Mouse (Mus musculus): ENCODE results near the gene Dnajc5.

Gene Dnajc5

DNA sequence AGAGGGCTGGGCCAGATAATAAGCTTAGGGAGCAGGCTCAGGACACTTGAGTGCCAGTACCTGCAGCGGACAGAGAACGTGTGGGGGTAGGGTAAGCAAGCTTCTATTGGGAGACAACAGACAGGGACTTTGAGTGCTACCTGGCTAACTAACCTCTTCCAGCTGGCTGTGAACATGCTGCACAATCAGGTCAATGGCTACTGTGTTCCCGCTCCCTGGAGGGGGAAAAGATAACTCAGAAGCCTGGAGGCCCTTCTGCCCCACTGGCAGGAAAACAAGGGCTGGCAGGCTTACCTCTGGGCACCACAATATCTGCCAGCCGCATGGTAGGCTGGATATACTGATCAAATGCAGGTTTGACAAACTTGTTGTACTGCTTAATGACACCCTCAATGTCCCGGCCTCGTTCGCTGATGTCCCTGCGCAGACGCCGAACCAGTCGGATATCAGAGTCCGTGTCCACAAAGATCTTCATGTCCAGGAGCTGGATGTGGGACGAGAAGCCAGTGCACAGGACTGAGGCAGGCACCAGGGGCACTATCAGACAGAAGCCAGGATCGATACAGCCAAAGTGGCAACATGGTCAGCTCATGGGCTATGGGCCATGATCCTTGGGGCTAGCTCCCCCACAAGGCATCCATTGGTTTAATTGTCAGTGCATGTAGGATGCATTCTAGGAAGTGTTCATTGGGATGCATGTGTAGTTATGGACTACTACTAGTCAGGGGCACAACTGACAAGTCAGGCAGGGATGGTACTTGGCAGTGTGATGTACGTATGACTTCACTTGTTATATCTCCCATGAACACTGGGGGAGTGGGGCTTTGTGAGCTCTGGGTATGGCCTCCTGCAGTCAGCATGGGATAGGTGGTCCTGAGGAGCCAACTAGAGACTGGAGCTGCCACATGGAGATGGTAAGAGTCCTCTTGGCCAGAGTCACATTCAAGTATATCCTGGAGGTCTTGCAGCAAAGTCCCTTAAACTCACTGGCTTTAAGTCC is 52.9 kb downstream of the Dnajc5 start:
- DNase-seq (ENCODE audit: low spot score), result peak; percentile 41

DNA sequence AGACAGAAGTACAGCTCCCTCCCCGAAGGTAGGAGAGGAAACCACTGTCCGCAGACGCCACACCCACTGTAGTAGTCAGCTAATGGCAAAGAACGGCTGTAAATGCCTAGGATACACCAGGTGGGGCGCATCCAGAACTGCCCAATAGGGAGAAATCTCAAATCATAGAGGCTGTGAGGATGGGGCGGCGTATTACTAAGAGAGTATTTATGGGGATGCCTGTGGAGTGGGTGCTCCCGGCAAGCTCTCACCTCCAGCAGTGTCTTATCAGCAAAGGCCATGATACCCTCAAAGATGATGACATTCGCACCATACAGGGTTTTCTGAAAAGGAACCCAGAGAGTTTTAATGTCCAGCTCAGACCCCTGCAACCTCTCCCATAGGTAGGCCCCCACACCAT is 53.7 kb downstream of the Dnajc5 start:
- peak; percentile 32 for DNase-seq (ENCODE audit: low spot score)

DNA sequence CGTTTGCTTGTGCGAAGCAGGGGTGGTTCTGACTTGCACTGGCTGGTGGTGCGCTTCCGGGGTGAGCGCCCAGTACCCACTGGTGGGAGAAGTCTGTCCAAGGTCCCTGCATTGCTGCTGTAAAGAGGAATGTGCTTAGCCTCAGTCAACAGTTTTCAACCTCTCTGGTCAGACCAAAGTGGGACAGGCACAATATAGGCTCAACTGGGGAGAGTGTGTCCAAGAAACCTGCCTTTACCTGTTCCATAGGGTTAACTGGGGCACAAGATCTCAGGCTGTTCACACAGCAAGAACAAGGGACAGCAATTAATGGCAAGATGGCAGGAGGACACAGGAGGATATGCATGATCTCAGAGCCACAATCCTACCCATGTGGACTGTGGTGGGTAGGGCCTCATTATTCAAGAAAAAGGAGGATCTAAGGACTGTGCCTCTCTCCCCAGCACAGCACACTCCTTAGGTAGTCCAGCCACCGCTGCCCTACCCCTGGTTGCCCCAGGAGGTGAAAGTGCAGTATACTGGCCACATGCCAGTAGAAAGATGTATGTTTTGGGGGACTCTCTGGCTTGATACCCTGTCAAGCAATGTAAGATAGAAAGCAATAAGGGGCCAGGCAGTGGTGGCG is 54.7 kb downstream of the Dnajc5 start:
- peak; percentile 32 for DNase-seq (ENCODE audit: low spot score)

DNA sequence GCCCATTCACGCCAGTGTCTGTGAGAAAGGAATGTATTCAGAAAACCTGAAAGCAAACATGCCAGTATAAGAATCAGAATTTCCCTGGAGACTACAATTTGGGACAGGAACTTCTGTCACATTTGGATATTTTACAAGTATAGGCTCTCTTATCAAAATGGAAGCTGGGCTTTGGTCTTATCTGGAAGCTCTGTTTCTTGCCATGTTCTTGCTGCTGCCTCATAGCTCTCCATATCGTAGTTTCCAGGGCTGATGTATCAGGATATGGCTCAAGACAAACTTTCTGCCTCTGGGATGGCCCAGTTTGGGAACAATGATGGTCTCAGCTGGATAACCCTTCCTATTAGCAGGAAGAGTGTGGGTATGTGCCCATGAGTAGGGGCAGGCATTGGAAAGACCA is 56.3 kb downstream of the Dnajc5 start:
- DNase-seq (ENCODE audit: low spot score), result no peak

DNA sequence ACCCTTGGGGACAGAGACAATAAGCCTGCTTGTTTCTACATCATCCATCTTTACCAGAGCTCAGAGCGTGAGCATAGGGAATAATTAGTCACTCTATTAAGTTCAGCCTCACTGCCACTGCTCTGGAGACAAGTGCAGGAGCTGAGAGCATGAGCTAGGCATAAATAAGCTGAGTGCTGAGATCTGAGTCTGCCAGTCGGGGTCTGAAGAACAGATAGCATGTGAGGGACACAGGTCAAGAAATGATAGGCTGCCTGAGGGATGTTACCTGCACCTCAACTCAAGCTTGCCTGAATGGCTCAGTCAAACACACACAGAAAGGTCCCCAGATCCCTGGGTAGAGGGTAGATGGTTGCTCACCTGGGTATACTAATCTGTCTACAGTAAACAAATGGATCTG is 56.8 kb downstream of the Dnajc5 start:
- peak; percentile 36 for DNase-seq (ENCODE audit: low spot score)

DNA sequence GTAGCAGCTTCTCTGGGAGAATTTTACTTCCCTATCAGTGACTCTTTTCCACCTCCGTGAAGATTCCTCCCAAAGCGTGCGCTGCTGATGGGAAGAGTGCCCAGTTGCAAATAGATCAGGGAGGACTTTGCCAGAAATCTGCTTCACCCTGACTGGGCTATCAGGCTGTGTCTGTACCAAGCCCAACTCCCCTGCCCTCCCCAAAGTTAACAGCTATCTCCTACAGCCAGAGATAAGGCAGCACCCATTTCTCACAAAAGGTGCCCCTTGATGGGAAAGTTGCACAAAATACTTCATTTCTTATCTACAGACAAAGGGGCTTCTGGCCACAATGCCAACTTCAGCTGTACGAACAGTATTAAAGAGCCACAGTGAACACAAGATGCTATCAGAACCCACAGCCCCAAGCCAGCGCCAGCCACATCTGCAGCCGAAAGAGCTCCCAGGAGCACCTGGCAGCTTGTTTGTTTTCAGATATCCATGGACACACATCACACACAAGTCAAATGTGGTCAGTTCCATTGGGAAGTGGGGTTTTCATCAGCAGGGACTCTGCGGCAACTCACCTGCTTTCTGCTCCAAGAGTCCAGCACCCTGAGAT is 57.8 kb downstream of the Dnajc5 start:
- DNase-seq (ENCODE audit: low spot score), result peak; percentile 39

DNA sequence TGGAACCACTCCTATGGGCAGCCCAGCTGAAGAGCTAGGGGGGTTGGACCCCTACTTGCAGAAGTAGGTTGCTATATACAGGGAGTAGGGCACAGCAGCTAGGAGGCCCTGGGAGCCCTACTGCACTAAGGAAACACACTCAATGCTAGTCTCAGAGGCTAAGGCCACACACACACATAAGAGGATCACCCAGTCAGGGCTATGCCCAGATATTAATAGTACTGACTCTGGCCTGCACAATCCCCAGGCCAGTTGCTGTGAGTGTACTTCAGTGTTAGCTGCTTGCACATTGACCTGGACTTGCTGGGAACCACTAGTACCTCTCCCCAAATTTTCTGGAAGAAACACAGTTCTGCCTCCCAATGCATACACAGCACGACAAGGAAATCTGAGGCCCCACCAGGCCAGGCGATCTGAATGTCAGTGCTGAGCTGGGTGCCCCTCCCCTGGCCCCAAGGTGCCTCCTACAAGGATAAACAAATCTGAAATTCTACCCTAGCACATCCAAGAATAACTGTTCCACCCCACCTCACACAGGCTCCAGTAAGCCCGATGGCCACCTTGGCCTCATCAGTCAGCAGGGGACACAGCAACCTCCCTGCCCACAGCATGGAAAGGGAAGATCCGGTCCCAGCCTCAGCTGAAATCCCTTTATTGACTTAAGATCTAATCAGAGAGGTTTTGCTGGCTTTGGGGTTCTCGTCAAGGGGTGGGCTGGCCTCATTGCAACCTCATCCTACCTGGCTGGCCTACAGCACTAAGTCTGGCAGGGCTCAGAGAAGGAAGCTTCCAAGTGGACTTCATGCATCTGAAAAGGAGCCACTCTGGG is 58.7 kb downstream of the Dnajc5 start:
- DNase-seq (ENCODE audit: low spot score), result peak; percentile 38

DNA sequence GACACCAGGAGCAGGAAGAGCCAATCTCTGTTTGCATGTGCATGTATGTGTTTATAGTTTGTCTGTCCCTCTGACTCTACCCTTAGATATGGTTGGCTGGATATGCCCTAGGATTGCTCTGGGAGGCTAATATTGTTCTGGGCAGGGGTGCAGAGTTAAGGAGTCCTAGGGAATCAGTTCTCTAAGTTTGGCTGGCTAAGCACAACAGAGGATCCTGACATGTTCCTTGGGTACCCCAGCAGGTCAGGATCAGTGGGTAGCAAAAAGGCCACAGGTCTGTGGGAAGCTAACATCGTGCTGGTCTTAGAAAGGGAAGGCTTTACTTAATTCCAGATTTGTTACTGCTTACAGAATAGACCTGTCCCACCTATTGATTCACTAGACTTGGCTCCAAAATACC is 59.4 kb downstream of the Dnajc5 start:
- no peak for DNase-seq (ENCODE audit: low spot score)

DNA sequence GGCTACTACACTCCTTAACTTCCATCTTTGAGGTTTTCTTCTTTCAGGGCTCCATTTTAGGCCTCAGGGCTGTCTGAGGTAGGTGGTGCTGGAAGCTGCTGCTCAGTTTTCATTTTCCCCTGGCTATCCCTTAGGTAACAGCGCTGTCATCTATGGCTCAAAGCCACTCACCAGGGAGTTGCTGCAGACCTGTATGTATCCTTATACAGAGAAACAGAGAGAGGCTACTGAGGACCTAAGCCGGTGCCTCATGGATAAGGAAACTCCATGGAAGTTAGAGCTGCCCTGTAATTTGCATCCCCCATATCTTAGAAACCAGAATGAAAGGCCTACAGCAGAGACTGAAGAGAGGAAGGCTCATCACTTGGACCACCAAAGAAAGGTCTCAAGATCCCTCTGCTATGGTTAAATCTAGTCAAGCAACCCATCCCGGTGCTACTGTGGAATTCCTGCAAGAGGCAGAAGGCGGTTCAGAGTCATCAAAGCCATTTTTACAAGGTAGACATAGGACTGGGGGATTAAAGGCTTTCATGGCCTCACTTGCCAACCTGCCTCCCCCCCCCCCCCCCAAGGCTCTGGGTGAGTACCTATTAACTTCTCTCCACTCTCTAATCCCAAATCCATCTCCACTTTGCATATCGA is 60.0 kb downstream of the Dnajc5 start:
- DNase-seq (ENCODE audit: low spot score), result peak; percentile 26

DNA sequence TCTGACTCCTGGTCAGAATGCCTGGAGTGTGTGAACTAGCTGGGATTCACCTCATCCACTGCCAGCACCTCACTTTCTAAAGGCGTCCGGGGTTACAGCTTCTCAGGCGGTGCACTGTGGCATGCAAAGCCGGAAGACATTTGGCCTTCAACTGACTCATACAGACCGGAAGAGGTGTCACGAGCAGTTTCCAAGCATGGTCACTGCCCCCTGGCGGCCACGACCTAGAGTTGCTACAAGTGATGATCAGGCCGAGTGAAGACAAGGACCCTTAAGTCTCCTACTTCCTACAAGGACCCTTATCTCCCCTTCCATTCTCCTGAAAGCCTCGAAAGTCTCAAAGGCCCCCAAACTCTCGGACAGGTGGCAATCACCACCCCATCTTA is 60.7 kb downstream of the Dnajc5 start:
- peak; percentile 83 for DNase-seq (ENCODE audit: low spot score)

DNA sequence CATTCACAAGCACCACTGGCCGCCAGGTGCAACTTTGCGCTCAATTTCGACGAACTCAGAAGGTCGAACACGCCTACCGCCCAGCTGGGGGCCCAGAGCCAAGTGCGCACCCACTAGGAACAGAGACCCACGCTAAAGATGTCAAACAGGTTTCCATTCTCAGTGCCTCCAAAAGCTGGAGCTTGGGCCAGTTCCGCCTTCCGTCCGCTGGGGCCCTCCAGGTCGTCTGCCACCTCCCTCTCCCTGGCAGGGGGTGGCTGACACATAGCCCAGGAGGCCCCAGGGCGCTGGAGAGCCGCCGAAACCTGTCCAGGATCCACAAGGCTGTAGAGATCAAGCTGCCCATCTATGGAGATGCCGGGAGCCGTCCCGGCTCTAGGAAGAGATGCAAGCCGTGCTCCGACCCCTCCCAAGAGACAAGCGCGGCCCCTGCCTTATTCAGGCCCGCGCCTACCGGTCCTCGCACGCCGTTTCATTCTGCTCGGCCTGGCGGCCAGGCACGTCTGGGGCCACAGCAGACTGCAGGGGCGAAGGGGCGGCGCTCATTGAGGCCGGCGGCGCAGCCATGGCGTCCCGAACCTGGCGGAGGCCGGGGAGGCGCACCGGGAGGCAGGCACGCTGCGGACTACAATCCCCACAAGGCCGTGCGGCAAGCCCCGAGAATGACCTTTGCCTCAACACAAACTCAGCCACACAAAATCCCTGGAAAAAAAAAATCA is 61.3 kb downstream of the Dnajc5 start:
- DNase-seq (ENCODE audit: low spot score), result peak; percentile 88

DNA sequence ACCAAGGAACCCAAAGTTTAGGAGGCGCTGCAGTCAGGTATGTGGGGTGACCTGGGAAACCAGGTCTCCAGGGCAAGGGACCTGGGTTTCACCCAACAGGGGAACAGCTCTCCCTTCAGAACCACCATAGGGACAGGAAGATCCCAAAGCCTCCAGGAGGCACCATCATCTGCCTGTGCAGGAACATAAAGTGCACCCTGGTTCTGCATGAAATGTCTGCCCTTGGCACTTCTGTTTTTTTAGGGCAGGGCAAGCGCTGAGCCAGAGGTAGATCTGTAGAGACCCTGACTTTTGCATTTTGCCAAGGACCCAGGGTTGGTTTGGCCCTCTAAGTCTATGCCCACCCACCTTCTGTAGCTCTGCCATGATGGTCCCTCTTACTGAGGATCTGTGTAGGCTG is 62.1 kb downstream of the Dnajc5 start:
- no peak for DNase-seq (ENCODE audit: low spot score)

DNA sequence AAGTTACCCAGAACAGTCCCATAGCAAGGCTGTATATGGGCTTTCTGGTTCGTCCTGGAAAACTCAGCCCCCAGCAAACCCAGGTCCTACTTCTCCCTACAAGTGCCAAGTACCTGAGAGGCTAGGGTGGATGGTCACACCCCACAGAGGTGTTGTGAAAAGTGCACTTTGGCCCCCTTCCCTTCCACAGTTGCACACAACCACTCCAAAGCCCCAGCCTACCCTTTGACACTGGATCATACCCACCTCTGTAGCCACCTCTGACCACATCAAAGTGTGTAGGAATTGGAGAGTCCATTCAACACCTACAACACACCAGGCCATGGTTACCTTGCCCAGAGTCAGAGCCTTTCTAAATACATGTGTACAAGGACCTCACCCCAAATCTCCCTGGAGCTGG is 62.7 kb downstream of the Dnajc5 start:
- peak; percentile 36 for DNase-seq (ENCODE audit: low spot score)

DNA sequence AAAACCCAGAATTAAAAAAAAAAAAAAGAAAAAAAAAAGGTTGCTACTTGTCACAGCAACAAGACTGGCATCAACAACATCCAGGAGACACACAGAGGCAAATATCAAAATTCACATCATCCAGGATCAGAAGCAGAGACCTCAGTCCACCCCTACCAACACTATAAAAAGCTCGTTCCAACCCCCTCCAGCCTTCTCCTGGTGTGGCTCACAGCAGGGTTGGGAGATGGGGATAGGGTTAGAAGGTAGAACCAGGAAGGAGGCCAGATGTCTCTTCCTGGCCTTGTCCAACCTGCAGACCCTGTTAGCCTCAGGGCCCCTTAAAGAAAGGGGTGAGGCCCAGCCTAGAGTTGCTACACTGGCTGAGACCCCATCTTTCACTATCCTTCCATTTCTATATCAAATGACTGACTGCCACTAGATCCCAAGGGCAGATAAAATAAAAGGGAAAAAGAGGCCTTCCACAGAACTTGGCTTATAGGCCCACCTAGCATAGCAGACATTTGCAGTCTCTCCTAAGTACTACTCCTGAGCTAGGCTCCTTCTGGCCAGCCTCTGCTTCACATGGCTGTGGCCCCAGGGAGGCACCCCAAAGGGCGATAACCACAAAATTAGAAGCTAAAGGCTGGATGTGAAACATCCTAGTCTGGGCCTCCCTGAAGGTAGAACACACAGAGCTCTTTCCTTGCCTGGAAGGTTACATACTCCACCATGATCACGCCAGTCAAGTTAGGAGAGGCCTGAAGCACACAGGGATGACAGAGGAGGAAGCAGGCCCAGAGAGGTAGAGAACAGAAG is 63.4 kb downstream of the Dnajc5 start:
- DNase-seq (ENCODE audit: low spot score), result peak; percentile 35

DNA sequence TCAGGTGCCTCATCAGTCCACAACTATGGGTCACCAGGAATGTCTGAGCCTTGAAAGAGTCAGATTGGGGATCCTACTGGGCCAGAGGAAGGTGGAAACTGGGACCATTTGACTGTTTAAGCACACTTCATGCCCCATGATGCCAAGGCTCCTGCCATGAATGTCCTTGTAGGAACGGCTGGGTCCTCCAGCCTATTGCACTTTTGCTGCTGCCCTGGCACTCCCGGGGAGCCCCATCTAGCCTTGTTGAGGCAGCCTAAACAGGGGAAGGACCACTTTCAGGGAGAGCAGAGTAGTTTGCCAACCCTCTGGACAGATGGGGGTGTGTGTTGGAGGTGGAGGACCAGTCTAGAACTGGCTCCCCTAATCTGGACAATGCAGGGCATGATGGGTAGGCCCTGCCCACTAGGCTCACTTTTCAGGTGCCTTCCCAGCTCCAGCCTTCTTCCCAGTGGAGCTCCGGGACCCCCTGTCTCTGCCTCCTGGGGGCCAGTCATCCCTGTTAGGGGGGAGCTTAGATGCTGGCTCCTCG is 64.2 kb downstream of the Dnajc5 start, which contains the start of gene Uckl1:
Gene Uckl1, minus strand, starts transcription at position 482 of the 532 bp plus-strand sequence.
- DNase-seq (ENCODE audit: low spot score), result no peak

DNA sequence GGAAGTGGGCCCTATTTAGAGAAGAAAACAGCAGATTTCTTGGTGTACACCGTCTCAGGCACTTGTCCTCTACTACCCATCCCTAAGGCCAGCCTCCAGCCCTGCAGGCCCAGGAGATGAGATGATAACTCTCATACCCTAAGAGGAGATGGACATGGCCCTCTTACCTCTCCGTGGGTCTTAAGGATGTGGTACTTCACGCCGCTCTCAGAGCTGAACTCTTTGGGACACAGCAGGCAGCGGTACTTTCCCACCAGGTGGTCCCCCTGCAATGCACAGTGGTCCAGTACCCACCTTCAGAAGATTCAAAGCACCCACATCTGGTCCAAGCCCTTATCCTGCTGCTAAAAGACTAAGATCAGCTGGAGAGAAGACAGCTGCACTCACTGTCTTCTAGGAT is 65.2 kb downstream of the Dnajc5 start:
- DNase-seq (ENCODE audit: low spot score), result peak; percentile 33

DNA sequence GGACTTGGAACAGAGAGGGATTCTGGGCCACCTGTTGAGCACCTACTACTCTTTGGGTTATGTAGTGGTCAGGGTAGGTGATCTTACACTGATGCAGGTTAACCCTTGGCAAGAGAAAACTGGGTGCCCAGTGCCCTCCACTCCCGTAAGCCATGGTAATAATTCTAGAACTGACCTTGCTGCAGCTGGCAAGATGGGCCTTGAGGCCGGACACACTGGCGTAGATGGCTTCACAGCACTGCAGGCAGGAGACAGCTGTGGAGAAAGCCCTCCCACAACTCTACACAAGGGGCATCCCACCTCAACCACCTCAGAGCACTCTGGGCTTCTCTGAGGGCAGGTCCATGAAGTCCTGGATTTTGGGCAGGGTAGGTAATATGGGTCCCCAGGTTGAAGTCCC is 65.8 kb downstream of the Dnajc5 start:
- DNase-seq (ENCODE audit: low spot score), result peak; percentile 34

DNA sequence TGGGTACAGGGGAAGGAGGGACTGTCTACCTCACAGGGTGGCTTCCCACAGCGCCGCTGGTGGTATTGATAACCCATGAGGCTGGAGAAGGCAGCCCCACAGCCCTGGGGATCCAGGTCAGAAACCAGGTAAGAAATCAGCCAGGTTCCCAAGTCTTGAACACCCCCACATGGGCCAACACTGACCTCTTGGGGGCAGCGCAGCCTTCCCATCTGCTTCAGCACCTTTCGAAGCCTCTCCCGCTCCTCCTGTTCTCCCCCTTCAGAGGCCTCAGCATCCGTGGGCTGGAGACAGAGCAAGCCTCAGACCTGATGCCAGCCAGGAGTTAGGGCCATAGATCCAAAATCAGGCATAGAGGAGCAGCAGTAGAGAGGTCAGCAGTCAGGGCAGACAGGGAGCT is 67.5 kb downstream of the Dnajc5 start:
- DNase-seq (ENCODE audit: low spot score), result peak; percentile 43

DNA sequence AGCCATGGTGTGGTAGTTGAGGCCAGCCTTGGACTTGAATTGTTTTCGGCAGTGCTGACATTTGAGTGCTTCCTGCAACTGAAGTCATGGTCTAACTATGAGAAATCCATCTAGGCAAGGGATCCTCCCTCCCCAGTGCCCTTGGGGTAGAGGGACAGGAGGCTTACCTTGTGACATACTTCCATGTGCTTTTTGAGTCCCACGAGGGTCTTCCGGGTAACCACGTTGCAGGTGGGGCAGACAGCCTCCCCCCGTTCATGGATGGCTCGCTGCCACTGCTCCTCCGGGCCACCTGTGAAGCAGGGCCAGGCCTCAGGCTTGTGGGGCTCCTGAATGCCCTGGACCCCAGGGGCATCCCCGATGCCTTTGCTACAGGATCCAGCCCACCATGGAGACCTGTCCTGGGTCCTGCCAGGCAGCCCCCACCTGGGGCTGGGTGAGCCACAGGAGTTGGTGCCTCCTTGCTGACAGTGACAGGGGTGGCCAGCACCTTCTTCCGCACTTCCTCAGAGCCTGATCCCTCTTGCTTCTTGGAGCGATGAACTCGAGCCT is 68.0 kb downstream of the Dnajc5 start:
- DNase-seq (ENCODE audit: low spot score), result peak; percentile 42
